Mouse (Mus musculus) G1E (cell line): ENCODE data around the gene Trim30c. TPM values are rescaled to one million over a fixed set of nuclear protein-coding genes. Genes with fewer than 3 reads are reported as not detected.

Source experiments
- ATAC-seq: 2 replicates; pipeline ENCODE4 v1.8.0; 2016; ENCODE audit warnings: mild to moderate bottlenecking; ENCODE audit not compliant: insufficient number of reproducible peaks, poor library complexity, low FRiP score, severe bottlenecking; ENCODE audit errors: extremely low read depth
- DNase-seq: peaks from one replicate; pipeline ENCODE4 v3.0.0; 2012; ENCODE audit warnings: low spot score
- H3K27me3 ChIP-seq: 2 replicates; pipeline ENCODE4 v1.6.1; 2012; ENCODE audit warnings: mild to moderate bottlenecking, low read length, inconsistent platforms; ENCODE audit not compliant: insufficient read depth
- H3K36me3 ChIP-seq: replicated peaks from 2 replicates; pipeline ENCODE3; 2012; ENCODE audit warnings: mild to moderate bottlenecking, inconsistent platforms
- H3K4me1 ChIP-seq: 2 replicates; pipeline ENCODE4 v1.6.1; 2012; ENCODE audit warnings: low read depth, low read length, inconsistent platforms, mixed read lengths; ENCODE audit not compliant: insufficient read depth
- H3K4me3 ChIP-seq: 2 replicates; pipeline ENCODE4 v1.5.1; 2012; ENCODE audit warnings: low read depth, mild to moderate bottlenecking, inconsistent platforms, low read length, moderate library complexity, mixed read lengths
- H3K9me3 ChIP-seq: replicated peaks from 2 replicates; pipeline ENCODE4 v1.6.1; 2012; ENCODE audit warnings: inconsistent platforms
- CTCF ChIP-seq: IDR thresholded peaks from 2 replicates; pipeline ENCODE4 v1.5.1; 2012; ENCODE audit warnings: low read depth, low read length, inconsistent platforms, mixed read lengths
- GATA1 ChIP-seq: IDR thresholded peaks from 2 replicates; pipeline ENCODE4 v1.6.1; 2012; ENCODE audit warnings: borderline replicate concordance, low read length, inconsistent platforms, mixed read lengths
- GATA2 ChIP-seq: IDR thresholded peaks from 2 replicates; pipeline ENCODE4 v1.6.1; 2012; ENCODE audit warnings: low read depth, low read length, inconsistent platforms, borderline replicate concordance
- POLR2AphosphoS5 ChIP-seq: IDR thresholded peaks from 2 replicates; pipeline ENCODE4 v1.6.1; 2012; ENCODE audit warnings: low read depth, low read length, inconsistent platforms; ENCODE audit not compliant: insufficient replicate concordance
- TAL1 ChIP-seq: conservative IDR thresholded peaks from 2 replicates; pipeline ENCODE4 v1.6.1; 2012; ENCODE audit warnings: low read depth, low read length, inconsistent platforms, mixed read lengths
- polyA plus RNA-seq: library from polyadenylated mRNA; stranded (reverse); fragments of >175 nt; gene quantifications from 2 replicates; pipeline ENCODE4 v1.2.3, GENCODE M21; 2012
- total RNA-seq, 2 experiments: library from RNA; stranded (forward) in 1 of 2; stranded (reverse) in 1 of 2; fragments of 200-1000 nt in 1 of 2; fragments of >200 nt in 1 of 2; fragmentation: Nextera tagmentation in 1 of 2; gene quantifications; 2 replicates each; pipeline ENCODE4 v1.2.3; 2014 to 2017

Gene Trim30c
- total RNA-seq (2014; fragmentation: Nextera tagmentation) (not detected in 2 replicates), total RNA-seq (2017) (not detected in 2 replicates), polyA plus RNA-seq (not detected in 2 replicates)

DNA sequence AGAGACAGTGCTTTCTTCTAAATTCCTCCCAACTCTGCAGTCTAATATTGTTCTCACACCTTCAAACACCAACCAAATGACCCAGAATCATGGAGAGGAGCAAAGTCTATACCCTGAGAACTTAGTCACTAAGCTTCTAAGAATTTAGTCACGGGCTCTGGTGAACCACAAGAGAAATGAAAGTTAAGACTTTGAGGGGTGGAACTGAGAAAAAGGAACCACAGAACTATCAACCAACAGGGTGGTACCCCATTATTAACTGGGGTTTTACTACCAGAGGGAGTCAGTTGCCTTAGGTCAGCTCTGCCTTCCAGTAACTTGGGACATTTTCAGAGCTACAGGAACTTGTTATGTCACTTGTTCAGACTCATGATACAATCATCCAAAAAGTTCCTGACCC is at the start of gene Trim30c:
Gene Trim30c (minus strand): TSS at position 140 of the 400 bp plus-strand sequence.
- H3K27me3 ChIP-seq, result no peaks in the 10 kb centered on the region
- no peak for TF ChIP-seq CTCF
- no peak for TF ChIP-seq GATA1
- TF ChIP-seq GATA2, result no peak
- no peak for TF ChIP-seq POLR2AphosphoS5
- TF ChIP-seq TAL1, result no peak
- no peak for DNase-seq
- no peaks in the 10 kb centered on the region; the same call in 1 of the 2 replicates for H3K4me1 ChIP-seq
- no peak for ATAC-seq
- no peak within 1 kb of the TSS for H3K4me3 ChIP-seq
- no peaks in the 10 kb centered on the region for H3K9me3 ChIP-seq
- no peaks in the 10 kb centered on the region for H3K36me3 ChIP-seq

DNA sequence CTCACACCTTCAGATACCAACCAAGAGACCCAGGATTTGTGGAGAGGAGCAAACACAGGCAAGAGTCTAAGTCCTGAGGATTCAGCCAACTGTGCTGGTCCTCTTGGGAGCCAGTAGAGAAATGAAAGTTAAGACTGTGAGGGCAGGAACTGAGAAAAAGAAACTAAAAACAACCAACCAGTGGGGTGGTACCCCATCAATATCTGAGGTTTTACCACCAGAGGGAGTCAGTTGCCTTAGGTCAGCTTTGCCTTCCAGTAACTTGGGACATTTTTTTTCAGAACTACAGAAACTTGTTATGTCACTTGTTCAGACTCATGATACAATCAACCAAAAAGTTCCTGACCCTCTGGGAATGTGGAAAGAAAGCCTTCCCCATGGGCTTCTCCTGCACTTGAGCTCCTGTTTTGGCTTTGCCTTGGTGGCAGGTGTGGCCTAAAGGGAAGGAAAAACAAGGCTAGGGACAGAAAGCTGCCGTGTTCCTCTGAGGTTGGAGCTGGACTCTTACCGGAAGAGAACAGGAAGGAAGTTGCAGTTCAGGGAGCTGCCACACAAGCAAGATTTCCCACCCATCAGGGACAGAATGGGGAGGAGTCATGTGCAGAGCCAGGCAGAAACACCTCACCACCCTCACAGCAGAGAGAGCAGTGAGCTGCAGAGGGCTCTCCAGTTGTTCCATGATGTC is 45.5 kb upstream of the Trim30c start:
- H3K4me1 ChIP-seq, result no peaks in the 10 kb centered on the region
- DNase-seq, result no peak
- H3K4me3 ChIP-seq, result no peak overlapping the region
- no peaks in the 10 kb centered on the region for H3K36me3 ChIP-seq
- TF ChIP-seq GATA2 (no peak), POLR2AphosphoS5 (no peak), GATA1 (no peak), TAL1 (no peak)
- H3K27me3 ChIP-seq, result no peaks in the 10 kb centered on the region
- H3K9me3 ChIP-seq, result no peaks in the 10 kb centered on the region
- no peak; the same call in 1 of the 2 replicates for ATAC-seq

DNA sequence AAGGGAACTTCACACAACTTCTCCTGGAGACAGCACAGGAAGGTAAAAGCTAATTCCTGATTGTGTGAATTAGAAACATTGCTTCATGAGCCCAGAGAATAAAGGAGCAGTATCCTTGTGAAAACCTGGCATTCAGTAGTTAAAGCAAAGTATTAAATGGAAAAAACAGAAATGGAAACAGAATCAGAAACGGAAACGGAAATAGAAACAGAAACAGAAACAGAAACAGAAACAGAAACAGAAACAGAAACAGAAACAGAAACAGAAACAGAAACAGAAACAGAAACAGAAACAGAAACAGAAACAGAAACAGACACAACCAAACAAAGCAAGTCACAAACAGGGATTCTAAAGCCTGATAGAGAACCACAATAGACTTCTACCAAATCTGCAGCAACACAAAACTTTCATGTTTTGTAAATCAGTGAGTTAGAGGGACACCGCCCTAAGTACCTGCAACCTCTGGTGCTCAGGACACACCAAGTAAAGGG is 3.9 kb upstream of the Trim30c start:
- no peaks in the 10 kb centered on the region for H3K36me3 ChIP-seq
- ATAC-seq, result no peak
- TF ChIP-seq POLR2AphosphoS5 (no peak), GATA1 (no peak), CTCF (no peak), TAL1 (no peak), GATA2 (no peak)
- no peaks in the 10 kb centered on the region for H3K9me3 ChIP-seq
- H3K27me3 ChIP-seq, result no peaks in the 10 kb centered on the region
- H3K4me3 ChIP-seq, result no peak overlapping the region
- no peak for DNase-seq
- H3K4me1 ChIP-seq, result no peaks in the 10 kb centered on the region; the same call in 1 of the 2 replicates

DNA sequence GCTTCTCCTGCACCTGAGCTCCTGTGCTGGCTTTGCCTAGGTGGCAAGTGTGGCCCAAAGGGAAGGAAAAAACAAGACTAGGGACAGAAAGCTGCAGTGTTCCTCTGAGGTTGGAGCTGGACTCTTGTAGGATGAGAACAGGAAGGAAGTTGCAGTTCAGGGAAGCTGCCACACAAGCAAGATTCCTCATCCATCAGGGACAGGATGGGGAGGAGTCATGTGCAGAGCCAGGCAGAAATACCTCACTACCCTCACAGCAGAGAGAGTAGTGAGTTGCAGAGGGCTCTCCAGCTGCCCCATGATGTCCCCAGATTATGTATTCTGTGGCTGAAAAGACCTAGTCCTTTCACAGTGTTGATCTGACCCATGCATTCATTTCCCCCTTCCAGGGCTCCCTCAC is 503 bp upstream of the Trim30c start:
- no peaks in the 10 kb centered on the region for H3K36me3 ChIP-seq
- no peaks in the 10 kb centered on the region for H3K9me3 ChIP-seq
- no peak overlapping the region for H3K4me3 ChIP-seq
- ATAC-seq (no peak), DNase-seq (no peak)
- H3K4me1 ChIP-seq, result no peaks in the 10 kb centered on the region; the same call in 1 of the 2 replicates
- TF ChIP-seq GATA1 (no peak), TAL1 (no peak), GATA2 (no peak), CTCF (no peak), POLR2AphosphoS5 (no peak)
- no peaks in the 10 kb centered on the region for H3K27me3 ChIP-seq

DNA sequence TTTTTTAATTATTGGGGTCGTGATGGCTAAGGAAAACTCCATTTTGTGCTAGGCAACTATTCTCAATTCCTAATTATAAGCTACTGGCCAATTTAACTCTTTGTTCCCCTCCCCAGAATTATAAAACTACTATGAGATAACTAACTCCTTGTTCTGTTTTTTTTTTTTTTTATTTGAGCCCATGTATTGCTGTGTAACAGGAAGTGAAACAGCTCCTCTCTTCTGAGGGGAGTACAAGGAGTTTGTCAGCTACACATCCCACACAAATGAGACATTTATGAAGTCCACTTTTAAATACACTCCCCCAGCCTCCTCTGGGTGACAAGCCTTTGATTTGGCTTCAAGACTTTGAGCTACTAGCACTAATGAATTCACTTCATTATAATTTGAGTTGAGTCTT is 2.1 kb downstream of the Trim30c start:
- no peak overlapping the region for H3K4me3 ChIP-seq
- ATAC-seq (no peak), DNase-seq (no peak)
- H3K4me1 ChIP-seq, result no peaks in the 10 kb centered on the region
- H3K36me3 ChIP-seq, result no peaks in the 10 kb centered on the region
- no peak for TF ChIP-seq TAL1
- TF ChIP-seq POLR2AphosphoS5, result no peak
- no peak for TF ChIP-seq GATA2
- peaks cover 3% of the 10 kb centered on the region for H3K9me3 ChIP-seq
- no peaks in the 10 kb centered on the region for H3K27me3 ChIP-seq

DNA sequence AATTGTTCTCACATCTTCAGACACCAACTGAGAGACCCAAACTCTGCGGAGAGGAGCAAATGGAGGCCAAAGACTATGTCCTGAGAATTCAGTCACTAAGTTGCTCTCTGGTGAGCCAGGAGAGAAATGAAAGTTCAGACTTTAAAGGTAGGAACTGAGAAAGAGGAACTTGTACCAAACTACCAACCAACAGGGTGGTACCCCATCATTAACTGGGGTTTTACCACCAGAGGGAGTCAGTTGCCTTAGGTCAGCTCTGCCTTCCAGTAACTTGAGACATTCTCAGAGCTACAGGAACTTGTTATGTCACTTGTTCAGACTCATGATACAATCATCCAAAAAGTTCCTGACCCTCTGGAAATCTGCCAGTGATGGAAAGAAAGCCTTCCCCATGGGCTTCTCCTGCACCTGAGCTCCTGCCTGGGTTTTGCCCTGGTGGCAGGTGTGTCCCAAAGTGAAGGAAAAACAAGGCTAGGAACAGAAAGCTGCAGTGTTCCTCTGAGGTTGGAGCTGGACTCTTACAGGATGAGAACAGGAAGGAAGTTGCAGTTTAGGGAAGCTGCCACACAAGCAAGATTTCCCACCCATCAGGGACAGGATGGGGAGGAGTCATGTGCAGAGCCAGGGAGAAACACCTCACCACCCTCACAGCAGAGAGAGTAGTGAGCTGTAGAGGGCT is 30.8 kb downstream of the Trim30c start, which contains the start of gene Trim30b:
Gene Trim30b (minus strand): TSS at position 149 of the 679 bp plus-strand sequence.
- TF ChIP-seq TAL1 (no peak), CTCF (no peak), GATA1 (no peak), POLR2AphosphoS5 (no peak)
- DNase-seq (no peak), ATAC-seq (no peak)
- no peak within 1 kb of the TSS for H3K4me3 ChIP-seq
- no peaks in the 10 kb centered on the region for H3K9me3 ChIP-seq
- H3K36me3 ChIP-seq, result no peaks in the 10 kb centered on the region
- H3K27me3 ChIP-seq, result no peaks in the 10 kb centered on the region
- H3K4me1 ChIP-seq, result no peaks in the 10 kb centered on the region
